Mouse (Mus musculus): ENCODE measurements around the gene Krt78.
A peak's percentile ranks its signal among the peaks of the same experiment; 100 is the strongest.
"Not testable (repeated sequence)": the region's sequence is repeated elsewhere in the genome, so short reads cannot be mapped to it uniquely, and the experiment has no call there.

Gene Krt78

GRCm38 (mm10) chr15:101954187-101954586, at the start of gene Krt78:
TSS of gene Krt78 (minus strand) at chr15:101954287.
- no peak for DNase-seq (ENCODE audit: low spot score)

GRCm38 (mm10) chr15:102003516-102003915, 49.4 kb upstream of the Krt78 start:
- no peak for DNase-seq (ENCODE audit: low spot score)

GRCm38 (mm10) chr15:102002646-102003488, 48.8 kb upstream of the Krt78 start:
- DNase-seq (ENCODE audit: low spot score) = peak; percentile 77

- no peak for DNase-seq (ENCODE audit: low spot score)
Measured at GRCm38 (mm10) chr15:101999676-102000335, 45.7 kb upstream of the Krt78 start.

- no peak for DNase-seq (ENCODE audit: low spot score)
Measured at GRCm38 (mm10) chr15:101999156-101999555, 45.1 kb upstream of the Krt78 start.

- not testable (repeated sequence) for DNase-seq (ENCODE audit: low spot score)
Measured at GRCm38 (mm10) chr15:101996450-101997078, 42.5 kb upstream of the Krt78 start.

- no peak for DNase-seq (ENCODE audit: low spot score)
Measured at GRCm38 (mm10) chr15:101995484-101996236, 41.6 kb upstream of the Krt78 start.

- no peak for DNase-seq (ENCODE audit: low spot score)
Measured at GRCm38 (mm10) chr15:101994365-101994764, 40.3 kb upstream of the Krt78 start.

- DNase-seq (ENCODE audit: low spot score) = no peak
Measured at GRCm38 (mm10) chr15:101990946-101991345, 36.9 kb upstream of the Krt78 start.

GRCm38 (mm10) chr15:101988714-101989113, 34.6 kb upstream of the Krt78 start:
- no peak for DNase-seq (ENCODE audit: low spot score)

- DNase-seq (ENCODE audit: low spot score) = peak; percentile 85
Measured at GRCm38 (mm10) chr15:101988119-101988518, 34.0 kb upstream of the Krt78 start.

GRCm38 (mm10) chr15:101984746-101985145, 30.7 kb upstream of the Krt78 start:
- no peak for DNase-seq (ENCODE audit: low spot score)

- DNase-seq (ENCODE audit: low spot score) = peak; percentile 85
Measured at GRCm38 (mm10) chr15:101983949-101984601, 30.0 kb upstream of the Krt78 start.

- DNase-seq (ENCODE audit: low spot score) = no peak
Measured at GRCm38 (mm10) chr15:101983315-101983948, 29.3 kb upstream of the Krt78 start.

- peak; percentile 57 for DNase-seq (ENCODE audit: low spot score)
Measured at GRCm38 (mm10) chr15:101980849-101981248, 26.8 kb upstream of the Krt78 start.

GRCm38 (mm10) chr15:101977043-101977726, 23.1 kb upstream of the Krt78 start:
- peak; percentile 95 for DNase-seq (ENCODE audit: low spot score)

- DNase-seq (ENCODE audit: low spot score) = no peak
Measured at GRCm38 (mm10) chr15:101976641-101977040, 22.6 kb upstream of the Krt78 start.

GRCm38 (mm10) chr15:101976023-101976422, 21.9 kb upstream of the Krt78 start:
- DNase-seq (ENCODE audit: low spot score) = peak; percentile 70

- DNase-seq (ENCODE audit: low spot score) = no peak
Measured at GRCm38 (mm10) chr15:101974083-101974845, 20.2 kb upstream of the Krt78 start.

Data from ovary, postnatal 36 days (tissue).